Mouse (Mus musculus) lung, adult 2 months (tissue): ENCODE results near the gene Spink2.

ENCODE experiments used
- CTCF ChIP-seq: fragments of 200-500 bp; IDR thresholded peaks from 2 replicates; pipeline ENCODE4 v1.5.1; 2011; ENCODE audit warnings: mild to moderate bottlenecking, low read length, control low read depth; ENCODE audit not compliant: insufficient read depth
- POLR2A ChIP-seq: fragments of 200-500 bp; IDR thresholded peaks from 2 replicates; pipeline ENCODE4 v1.6.1; 2011; ENCODE audit warnings: low read depth, mild to moderate bottlenecking, control low read depth, low read length, borderline replicate concordance; ENCODE audit errors: extremely low read depth

GRCm38 (mm10) chr5:77206134-77206533, 5.1 kb downstream of the Spink2 start:
- TF ChIP-seq CTCF (no peak), POLR2A (no peak)
